Mouse (Mus musculus) embryo, embryonic 11.5 days (tissue): ENCODE measurements at regions not wholly inside any gene's neighbourhood (a gene's known extent, or its start where the extent isn't known, plus 50 kb on each side); places are given as distances from the start of the nearest gene placed in this dataset.

ENCODE experiments used
- DNase-seq: peaks from one replicate; pipeline ENCODE4 v3.0.0-alpha.2; 2012; ENCODE audit warnings: low read depth, low spot score

DNA sequence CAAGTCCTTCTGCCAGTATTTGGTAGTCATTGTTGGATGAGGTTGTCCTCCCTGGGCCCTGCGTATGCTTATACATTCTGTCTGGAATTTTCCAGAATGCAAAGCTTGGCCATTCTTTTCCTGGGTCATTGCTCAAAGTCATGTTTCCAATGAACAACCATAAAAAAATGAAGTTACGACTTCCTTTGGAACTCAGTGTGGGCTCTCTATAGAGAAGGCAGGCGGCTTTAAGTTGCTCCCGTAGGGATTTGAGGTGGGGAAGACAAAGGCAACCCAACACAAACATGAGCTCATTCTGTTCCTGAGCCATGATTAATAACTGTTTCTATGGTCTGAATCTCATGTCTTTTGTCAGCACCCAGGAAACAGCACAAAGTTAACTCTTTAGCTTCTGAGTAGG, 204.3 kb downstream of the Hhipl2 start:
- no peak for DNase-seq

DNA sequence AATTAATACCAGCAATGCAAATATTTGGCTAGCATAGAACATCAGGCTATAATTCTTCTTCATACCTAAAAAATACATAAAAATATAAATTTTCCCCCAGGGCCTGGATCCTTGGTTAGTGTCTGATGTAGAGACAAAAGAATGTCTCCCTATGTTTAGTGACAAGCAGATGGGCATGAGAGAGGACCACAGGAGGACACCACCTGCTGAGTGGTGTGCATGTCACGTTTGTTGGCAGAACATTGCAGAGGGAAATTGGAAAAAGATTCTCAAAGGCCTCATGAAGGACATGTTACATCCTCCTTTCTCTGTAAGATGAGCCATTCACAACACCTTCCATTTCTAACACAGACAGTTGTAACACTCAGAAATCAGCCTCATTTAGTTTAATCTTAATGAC, 206.3 kb downstream of the Hhipl2 start:
- no peak for DNase-seq

DNA sequence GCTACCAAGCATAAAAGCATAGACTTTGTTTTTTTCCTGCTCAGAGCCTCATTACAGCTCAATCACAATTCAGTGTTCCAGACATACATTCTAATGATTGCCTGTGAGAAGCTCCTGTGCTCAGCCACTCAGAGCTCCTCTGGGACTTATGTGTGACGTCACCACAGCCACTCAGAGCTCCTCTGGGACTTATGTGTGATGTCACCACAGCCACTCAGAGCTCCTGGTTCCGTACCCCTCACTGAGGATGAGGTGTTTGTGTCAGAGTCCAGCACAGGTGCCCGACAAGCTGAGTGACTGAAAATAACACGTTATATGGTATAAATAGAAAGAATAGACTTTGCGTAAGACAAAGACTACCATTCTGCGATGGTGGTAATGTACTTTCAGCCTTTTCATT, 215.8 kb downstream of the Hhipl2 start:
- no peak for DNase-seq

DNA sequence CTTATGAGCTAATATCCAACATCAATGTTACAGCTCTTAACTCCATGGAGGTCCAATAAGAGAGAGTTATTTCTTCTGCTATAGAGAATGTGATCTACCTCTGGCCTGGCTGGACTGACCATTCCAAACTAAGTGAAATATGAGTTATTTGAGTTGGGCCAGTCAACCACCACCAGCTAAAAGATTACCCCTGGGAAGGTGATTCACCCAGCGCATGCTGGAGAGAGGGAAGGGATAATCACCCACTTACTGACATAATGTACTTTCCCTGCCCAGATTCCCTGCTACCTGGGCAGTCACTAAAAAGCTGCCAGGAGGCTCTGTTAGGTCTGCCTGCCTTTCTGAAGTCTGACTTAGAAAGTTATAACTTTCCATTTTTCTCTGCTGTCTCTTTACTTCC, 216.8 kb downstream of the Hhipl2 start:
- no peak for DNase-seq

DNA sequence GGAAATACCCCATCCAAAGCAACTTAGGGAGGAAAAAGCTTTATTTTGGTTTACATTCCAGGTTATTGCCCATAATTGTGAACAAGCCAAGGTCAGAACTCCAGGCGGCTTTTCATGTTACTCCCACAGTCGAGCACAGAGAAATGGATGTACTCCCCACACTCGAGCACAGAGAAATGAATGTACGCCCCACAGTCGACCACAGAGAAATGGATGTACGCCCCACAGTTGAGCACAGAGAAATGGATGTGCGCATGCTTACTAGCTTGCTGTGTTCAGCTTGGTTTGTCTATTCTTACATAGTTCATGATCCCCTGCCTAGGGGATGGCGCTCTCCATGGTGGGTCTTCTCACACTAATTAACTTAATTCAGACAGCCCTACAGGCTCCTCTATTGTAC, 219.2 kb downstream of the Hhipl2 start:
- no peak for DNase-seq

DNA sequence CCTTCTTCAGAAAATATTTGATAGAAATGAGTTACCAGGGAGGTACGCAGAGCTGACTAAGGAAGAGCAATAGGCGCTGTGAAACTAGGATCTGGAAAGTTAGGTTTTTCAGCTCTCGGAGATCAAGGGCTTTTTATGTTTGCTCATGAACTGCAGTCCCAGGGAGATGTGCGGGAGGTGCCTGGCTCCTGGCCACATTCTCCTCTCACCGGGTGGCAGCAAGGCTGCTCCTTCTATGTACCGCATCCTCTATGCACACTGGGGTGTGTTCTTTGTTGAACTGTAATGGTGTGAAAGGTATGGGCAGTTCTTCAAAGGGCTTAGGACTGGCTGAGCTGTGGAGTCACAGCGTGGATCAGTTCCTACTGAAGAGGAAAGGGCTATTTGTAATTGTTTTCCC, 221.3 kb downstream of the Hhipl2 start:
- no peak for DNase-seq

DNA sequence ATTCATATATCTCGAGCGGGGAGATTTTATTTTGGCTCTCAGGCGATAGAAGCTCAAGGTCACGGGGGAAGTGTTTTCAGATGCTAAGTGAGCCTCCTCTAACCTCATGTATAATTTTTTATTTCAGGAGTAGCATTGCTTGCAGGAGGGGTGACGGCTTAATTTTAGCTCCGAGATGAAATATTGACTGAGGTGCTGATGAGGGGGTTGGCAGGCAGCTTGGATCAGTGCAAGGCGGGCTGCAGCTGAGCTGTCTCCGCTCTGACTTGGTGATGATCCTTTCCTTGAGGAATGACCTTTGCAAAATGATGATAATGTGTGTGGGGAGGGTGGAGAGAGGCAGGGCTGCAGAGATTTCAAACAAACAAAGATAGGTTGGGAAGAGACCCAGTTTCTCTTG, 222.6 kb downstream of the Hhipl2 start:
- DNase-seq, result no peak

DNA sequence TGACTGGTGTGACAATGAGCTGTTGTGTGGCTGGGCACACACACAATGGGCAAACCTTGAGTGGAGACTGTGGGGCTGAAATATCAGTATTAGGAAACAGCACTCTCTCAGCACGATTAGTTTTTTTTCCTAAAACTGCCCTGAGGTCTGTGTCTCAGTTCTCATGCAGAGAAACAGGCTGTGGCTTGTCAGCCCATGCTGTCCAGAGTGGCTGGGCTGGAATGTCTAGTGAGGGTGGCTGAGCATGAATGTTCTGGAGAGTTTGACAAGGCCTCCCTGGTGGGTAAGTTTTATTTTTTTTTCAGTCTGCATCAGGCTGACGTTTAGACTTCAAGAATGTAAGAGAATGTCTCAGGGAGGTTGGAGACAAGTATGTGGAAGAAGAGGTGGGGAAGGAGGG, 226.0 kb downstream of the Hhipl2 start:
- no peak for DNase-seq

DNA sequence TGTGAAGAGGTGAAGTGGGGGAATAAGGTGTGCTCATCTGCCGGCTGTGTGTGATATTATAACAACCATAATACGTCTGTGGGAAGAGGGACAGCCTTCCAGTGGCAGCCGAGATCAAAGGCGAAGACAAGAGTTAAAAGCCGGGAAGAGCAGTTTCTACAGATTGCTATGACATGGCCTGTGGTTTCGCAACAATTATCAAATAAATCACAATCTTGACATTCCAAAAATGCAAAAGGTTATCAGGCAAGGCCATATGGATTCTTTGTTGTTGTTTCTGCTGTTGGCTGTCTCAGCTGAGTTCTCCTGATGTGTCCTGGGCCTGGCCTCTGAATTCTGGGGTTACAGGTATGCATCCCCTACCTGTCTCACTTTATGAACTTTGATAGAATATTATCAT, 235.9 kb downstream of the Hhipl2 start:
- no peak for DNase-seq

DNA sequence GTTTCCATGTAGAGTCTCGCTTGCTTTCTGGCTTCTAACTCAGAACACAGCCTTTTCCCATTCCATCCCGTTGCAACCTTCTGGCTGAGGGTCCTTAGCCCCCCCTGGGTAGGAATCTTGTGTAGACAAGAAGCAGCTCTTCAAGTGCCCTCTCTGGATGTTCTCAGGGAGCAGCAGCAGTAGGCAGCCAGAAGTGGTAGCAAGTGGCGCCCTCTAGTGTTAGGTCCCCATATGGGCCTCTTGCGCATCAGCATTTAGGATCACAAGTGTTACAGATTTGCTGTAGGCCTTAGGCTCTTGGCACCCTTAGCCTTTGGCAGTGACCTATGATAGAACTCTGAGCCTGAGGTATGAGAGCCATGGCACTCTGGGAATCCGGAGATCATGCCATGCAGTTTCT, 239.0 kb downstream of the Hhipl2 start:
- peak; percentile 36 for DNase-seq

DNA sequence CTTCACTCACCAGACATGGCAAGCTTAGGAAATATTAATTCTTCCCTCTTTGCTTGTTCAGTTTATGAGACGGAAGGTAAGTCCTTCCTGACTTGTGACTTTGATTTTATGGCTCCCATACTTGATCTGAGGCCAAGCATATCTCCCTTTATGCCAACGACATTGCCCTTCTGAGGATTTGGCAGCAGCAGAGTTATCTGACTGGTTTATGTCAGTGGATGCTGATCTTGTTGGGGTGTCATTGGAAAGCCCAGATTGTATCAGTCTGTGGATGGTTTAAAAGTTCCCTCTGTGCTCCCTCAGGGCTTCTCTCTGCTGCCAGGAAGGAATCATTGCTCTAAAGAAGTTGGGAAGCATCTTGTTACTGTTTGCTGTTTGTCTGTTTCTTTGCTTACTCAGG, 242.5 kb downstream of the Hhipl2 start:
- DNase-seq, result no peak

DNA sequence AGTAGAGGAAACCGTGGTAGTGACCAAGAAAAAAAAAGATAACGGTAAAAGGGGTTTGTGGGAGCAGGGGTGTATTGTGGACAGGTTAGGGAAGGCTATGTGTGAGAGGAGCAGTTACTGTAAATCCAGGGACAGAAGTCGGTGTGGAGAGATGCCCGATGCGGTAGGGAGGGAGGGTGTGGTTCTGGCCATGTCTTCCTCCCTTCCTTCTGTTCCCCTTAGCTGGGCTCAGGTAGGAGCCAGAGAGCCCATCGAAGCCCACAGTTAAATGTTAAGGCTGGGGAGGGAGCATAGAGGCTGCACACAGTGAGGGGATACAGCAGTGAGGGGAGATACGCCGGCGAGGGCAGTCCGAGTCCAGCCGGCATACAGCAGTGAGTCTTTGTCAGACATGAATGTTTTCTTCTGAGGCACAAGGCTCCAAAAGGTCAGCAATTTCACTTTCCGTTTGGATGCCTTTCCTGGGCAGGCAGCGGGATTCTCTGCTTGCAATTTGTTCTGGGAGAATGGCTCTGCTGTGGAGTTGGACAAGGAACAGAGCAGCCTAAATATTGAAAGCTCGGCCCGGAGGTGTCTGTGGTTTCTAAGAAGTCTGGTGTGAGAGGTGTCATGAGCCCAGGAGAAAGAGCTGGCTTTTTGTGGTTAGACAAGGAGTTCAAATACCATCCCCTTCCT, 244.5 kb downstream of the Hhipl2 start:
- no peak for DNase-seq

DNA sequence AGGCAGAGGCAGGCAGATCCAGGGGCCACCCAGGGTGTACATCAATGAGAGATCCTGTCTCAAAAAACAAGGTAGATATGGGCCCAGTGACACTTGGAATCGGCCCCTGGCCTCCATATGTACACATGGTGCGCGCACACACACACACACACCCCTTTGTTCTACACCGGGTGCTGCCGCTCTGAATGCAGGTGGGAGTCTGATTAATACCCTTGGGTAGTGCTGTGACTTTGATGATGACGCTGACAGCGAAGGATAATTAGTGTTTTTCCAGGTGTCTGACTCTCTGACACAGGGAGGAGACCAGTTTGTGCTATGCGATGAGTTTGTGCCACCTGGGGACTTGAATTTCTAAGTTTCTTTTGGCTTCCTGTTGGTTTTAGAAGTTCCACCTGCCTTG, 251.3 kb downstream of the Hhipl2 start:
- DNase-seq, result no peak

DNA sequence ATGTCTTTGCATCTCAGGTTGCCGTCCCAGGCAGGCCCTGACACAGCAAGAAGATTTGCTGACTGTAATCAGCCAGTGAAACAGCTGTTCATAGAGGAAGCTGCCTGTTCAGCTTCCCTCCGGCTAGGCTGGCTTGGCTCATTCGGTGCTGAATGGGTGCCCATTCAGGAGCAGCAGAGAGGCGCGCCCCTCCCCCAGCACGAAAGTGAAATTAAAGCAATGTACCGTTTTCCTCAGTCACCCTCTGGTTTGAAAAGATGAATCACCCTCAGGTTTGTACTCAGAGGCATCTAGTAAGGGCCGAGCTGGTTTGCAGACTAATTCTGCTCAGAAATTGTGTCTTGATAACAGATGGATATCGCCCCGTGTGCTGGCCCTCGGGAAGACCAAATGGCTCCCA, 251.7 kb downstream of the Hhipl2 start:
- DNase-seq, result no peak

DNA sequence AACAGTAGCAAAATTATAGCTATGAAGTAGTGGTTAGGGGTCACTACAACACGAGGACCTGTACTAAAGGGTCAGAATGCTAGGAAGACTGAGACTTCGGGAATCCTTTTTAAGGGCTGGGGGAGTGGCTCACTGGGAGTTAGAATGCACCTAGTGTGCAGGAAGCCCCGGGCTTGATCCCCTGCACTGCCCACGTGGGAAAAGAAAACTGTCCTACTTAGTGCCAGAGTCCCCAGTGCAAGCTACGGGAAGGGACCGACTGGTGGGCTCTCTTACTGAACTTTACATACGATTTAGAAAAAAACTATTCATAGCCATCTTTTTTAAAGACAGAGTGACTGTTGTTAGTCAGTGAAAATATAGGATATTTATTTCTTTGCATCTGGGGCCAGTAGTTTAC, 252.5 kb downstream of the Hhipl2 start:
- DNase-seq, result no peak

DNA sequence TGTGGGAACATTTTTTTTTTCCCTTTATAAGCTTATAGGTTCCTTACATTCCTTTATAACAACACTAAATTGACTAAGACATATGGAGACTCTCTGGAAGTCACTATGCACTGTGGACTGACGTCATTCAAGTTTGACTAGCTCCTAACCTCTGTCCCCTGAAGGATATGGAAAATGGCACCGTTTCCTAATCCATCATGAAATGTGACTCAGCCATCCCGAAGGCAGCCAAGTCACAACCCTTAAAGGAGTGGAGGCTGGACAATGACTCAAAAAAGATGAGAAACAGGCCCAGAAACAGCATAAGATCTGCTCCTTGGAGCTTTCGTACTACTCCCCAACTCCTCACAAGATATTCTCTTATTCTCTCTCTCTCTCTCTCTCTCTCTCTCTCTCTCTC, 253.5 kb downstream of the Hhipl2 start:
- no peak for DNase-seq

DNA sequence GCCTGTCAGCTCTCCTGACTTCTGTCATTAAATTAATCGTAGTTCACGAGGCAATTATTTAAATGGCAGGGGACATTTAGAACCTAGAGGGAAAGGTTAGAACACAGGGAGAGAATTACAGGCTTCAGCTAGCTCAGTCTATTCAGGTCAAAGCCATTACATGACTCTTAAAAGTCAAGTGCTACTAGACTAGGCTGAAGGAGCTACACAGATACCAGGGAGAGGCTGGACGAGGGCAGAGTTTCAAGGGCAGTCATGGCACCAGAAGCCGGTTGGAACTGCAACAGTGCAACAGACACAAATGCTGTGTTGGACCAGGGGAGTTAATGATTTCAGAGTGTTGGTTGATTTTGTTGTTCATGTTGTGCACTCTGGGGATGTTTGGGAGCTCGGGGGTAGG, 254.5 kb downstream of the Hhipl2 start:
- no peak for DNase-seq

DNA sequence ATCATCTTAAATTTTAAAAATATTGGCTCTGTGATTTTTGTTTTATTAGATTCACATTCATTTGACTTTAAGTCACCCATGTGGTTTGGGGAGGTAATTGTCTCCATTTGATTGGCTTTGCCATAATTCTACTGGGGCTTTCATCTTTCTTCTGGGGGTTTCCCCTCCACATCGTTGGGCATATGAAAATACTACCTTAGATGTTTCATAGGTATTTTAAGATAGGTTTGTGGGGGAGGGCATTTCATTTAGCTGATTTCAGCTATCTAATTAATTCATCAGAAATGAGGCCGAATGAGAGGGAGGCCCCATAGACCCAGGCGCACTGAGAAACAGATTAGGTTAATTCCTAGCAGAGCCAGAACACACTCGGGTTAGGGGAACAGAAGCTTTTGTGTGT, 259.6 kb downstream of the Hhipl2 start:
- DNase-seq, result no peak

DNA sequence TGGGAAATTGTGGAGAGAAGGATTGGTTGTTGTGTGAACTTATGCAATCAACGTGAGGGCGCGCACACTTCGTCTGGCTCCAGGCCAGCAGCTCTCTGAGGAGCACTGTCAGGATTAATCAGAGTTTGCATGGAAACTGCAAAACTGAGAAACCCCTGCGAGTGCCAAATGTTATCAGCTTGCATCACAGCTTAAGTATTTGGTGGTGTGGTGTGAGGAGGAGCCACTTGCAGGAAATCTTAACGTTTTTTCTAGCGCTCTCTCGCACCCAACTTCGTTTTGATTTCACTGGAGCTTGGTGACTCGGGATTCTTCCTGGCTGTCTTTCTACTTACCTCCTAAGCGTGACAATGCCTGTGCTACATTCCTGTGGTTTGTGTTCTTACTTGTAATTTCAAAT, 261.9 kb downstream of the Hhipl2 start:
- no peak for DNase-seq

DNA sequence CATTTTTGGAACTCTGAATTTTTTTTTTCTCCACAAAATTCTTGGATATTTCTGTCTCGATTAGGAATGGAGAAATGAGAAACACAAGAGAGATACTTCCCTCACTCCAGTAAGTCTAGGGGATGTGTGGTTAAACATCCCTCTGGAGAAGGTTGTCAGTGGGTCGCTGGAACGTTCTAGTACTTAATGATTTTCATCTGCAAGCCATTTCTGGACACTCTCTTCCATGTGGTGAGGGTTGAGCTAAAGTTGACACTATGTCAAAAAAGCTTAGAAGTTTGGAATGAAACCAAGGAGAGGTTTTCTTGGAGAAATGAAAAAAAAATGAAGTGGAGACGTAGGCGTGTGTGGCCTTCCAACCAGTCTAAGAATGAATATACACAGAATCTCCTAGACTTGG, 268.0 kb downstream of the Hhipl2 start:
- no peak for DNase-seq

DNA sequence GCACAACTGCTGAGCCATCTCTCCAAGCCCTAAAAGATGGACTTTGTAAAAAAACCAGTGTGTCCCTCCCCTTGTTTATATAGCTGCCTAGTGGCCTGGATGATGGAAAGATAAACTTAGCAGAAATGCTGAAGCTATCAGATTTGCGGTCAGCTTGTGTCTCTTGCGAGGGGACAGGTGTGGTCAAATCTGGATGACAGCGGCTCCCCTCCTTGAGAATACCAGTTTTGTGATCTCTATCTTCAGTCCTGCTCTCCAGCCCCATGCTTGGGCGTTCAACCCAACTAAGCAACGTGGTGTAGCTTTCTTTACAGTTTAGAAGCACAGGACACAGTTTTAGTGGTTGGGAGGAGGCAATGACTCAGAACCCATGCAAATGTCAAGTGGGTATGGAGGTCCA, 274.7 kb downstream of the Hhipl2 start:
- no peak for DNase-seq

DNA sequence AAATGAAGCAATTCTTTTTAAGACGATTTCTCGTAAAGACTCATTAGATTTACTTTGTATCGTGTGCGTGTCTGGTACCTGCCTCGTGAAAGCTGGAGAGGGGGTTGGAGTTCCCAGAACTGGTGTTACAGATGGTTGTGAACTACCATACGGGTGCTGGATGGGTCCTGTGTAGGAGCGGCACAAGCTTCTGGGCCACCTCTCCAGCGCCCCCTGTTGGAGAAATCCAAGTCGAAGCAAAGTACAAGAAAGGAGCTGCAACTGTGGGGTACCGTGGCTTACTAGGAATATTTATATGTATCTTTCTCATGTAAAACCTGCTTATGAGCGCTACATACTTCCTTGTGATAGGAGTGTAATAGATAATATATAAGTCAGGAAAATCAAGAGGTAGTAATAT, 281.3 kb downstream of the Hhipl2 start:
- DNase-seq, result no peak

DNA sequence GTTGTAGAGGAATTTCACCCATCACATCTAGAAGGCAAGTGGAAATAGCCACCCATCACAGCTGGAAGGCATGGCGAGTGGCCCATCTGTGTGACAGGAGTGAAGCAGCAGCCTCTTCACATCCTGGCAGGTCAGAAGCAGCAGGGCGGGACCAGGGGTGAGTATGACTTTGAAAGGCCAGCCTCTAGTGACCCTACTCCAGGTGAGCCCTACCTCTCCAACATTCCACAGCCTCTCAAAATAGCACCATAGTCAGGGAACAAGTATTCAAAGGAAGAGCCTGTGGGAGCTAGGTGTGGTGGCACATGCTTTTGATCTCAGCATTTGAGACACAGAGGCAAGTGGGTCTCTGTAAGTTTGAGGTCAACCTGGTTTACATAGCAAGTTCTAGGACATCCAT, 284.9 kb downstream of the Hhipl2 start:
- no peak for DNase-seq

DNA sequence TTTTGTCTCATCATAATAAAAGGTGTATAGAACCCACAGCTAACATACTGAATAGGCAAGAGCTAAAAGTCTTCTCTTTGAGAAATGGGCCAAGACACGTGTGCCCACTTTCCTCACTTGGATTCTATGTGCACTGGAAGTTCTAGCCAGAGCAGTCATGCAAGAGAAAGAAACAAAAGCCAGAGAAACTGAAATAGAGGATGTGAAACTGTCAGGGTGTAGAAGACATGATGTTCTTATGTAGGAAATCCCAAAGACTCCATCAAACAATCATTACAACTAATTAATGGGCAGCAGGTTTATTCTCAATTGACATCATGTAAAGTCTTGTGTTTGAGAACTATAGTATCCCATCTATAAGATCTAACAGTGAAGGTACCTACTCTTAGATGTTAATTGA, 294.9 kb downstream of the Hhipl2 start:
- DNase-seq, result no peak
